Mouse (Mus musculus) hindbrain, embryonic 11.5 days (tissue): ENCODE data around the gene Gemin2. TPM values are rescaled to one million over a fixed set of nuclear protein-coding genes. Genes with fewer than 3 reads are reported as not detected.

Experiments
- ATAC-seq: fragments of 200-750 bp; cut with Nextera tagmentation; 2 replicates; pipeline ENCODE4 v1.8.0; 2017; ENCODE audit warnings: mild to moderate bottlenecking, moderate TSS enrichment, moderate library complexity; ENCODE audit not compliant: low FRiP score
- DNase-seq: peaks from one replicate; pipeline ENCODE4 v3.0.0-alpha.2; 2015; ENCODE audit warnings: low spot score
- H3K27ac ChIP-seq: fragments of 300-500 bp; sonication (generic); 2 replicates; pipeline ENCODE4 v1.5.1; 2014; ENCODE audit warnings: mild to moderate bottlenecking, low read depth, low read length
- H3K27me3 ChIP-seq: fragments of 300-500 bp; sonication (generic); 2 replicates; pipeline ENCODE4 v1.6.1; 2014; ENCODE audit warnings: mild to moderate bottlenecking, low read length, moderate library complexity, mixed read lengths; ENCODE audit not compliant: control insufficient read depth, insufficient read depth
- H3K36me3 ChIP-seq: fragments of 300-500 bp; sonication (generic); 2 replicates; pipeline ENCODE4 v1.6.1; 2014; ENCODE audit warnings: mild to moderate bottlenecking, low read length, moderate library complexity, mixed read lengths; ENCODE audit not compliant: control insufficient read depth, insufficient read depth
- H3K4me1 ChIP-seq: fragments of 300-500 bp; sonication (generic); replicated peaks from 2 replicates; pipeline ENCODE4 v1.6.1; 2014; ENCODE audit warnings: low read length, mixed read lengths; ENCODE audit not compliant: control insufficient read depth, insufficient read depth
- H3K4me2 ChIP-seq: fragments of 300-500 bp; sonication (generic); replicated peaks from 2 replicates; pipeline ENCODE4 v1.6.1; 2014; ENCODE audit warnings: mild to moderate bottlenecking, low read depth, low read length
- H3K4me3 ChIP-seq: fragments of 300-500 bp; sonication (generic); 2 replicates; pipeline ENCODE4 v1.5.1; 2014; ENCODE audit warnings: low read depth, low read length
- H3K9ac ChIP-seq: fragments of 300-500 bp; sonication (generic); 2 replicates; pipeline ENCODE4 v1.6.1; 2014; ENCODE audit warnings: low read depth, low read length
- H3K9me3 ChIP-seq: fragments of 300-500 bp; sonication (generic); 2 replicates; pipeline ENCODE4 v1.6.1; 2016; ENCODE audit warnings: low read length; ENCODE audit not compliant: control insufficient read depth
- WGBS: fragments of 180-500 bp; shearing (Covaris S2); extraction: QIAGEN DNeasy Blood & Tissue Kit; methylation state at CpG from one replicate; pipeline ENCODE4 v1.1.7; 2014; 5-methylcytosine and 5-hydroxymethylcytosine counted together
- polyA plus RNA-seq: library from polyadenylated mRNA; unstranded; fragments of >200 nt; fragmentation: Nextera tagmentation; extraction: Ambion mirVana; gene quantifications from 2 replicates; pipeline ENCODE4 v1.2.1, GENCODE M21; 2014

Gene Gemin2
- polyA plus RNA-seq, 1 experiment from 2014 or later: 26.4 TPM

GRCm38 (mm10) chr12:59012710-59013091, 492 bp upstream of the Gemin2 start:
- Histone ChIP-seq H3K36me3 (no peaks in the 10 kb centered on the region), H3K9ac (peak overlapping the region; percentile 75), H3K4me1 (no peaks in the 10 kb centered on the region), H3K9me3 (no peaks in the 10 kb centered on the region), H3K4me3 (peak overlapping the region; percentile 81), H3K27me3 (no peaks in the 10 kb centered on the region), H3K4me2 (peak overlapping the region; percentile 39), H3K27ac (no peak overlapping the region)
- ATAC-seq: no peak
- WGBS: 2% methylated on average over 7 of the region's 7 CpGs
- peak; percentile 42 for DNase-seq

GRCm38 (mm10) chr12:59017970-59018369, 4.8 kb downstream of the Gemin2 start:
- H3K27ac ChIP-seq: no peak overlapping the region
- WGBS: 83% methylated on average over 8 of the region's 8 CpGs
- H3K27me3 ChIP-seq: no peaks in the 10 kb centered on the region
- DNase-seq (no peak), ATAC-seq (no peak)
- H3K9ac ChIP-seq: no peak overlapping the region
- H3K4me3 ChIP-seq: no peak overlapping the region
- H3K4me1 ChIP-seq: no peaks in the 10 kb centered on the region
- no peaks in the 10 kb centered on the region for H3K9me3 ChIP-seq
- H3K4me2 ChIP-seq: no peak overlapping the region
- H3K36me3 ChIP-seq: no peaks in the 10 kb centered on the region

- Histone ChIP-seq H3K4me2 (no peak overlapping the region), H3K4me1 (no peaks in the 10 kb centered on the region), H3K27ac (no peak overlapping the region), H3K27me3 (no peaks in the 10 kb centered on the region), H3K9ac (no peak overlapping the region), H3K9me3 (no peaks in the 10 kb centered on the region), H3K4me3 (no peak overlapping the region), H3K36me3 (no peaks in the 10 kb centered on the region)
- DNase-seq (no peak), ATAC-seq (no peak)
- 90% methylated on average over 2 of the region's 2 CpGs for WGBS
Observed at GRCm38 (mm10) chr12:59019891-59020290, 6.7 kb downstream of the Gemin2 start.

- Histone ChIP-seq H3K36me3 (no peaks in the 10 kb centered on the region), H3K27ac (no peak overlapping the region), H3K4me3 (no peak overlapping the region), H3K9me3 (no peaks in the 10 kb centered on the region), H3K27me3 (no peaks in the 10 kb centered on the region), H3K4me2 (no peak overlapping the region), H3K9ac (no peak overlapping the region), H3K4me1 (no peaks in the 10 kb centered on the region)
- no peak for ATAC-seq
- DNase-seq: no peak
- WGBS: 87% methylated on average over 4 of the region's 4 CpGs
Observed at GRCm38 (mm10) chr12:59021306-59021705, 8.1 kb downstream of the Gemin2 start.

- Histone ChIP-seq H3K4me1 (no peaks in the 10 kb centered on the region), H3K9me3 (no peaks in the 10 kb centered on the region), H3K27ac (no peak overlapping the region), H3K4me2 (no peak overlapping the region), H3K27me3 (no peaks in the 10 kb centered on the region), H3K36me3 (no peaks in the 10 kb centered on the region), H3K4me3 (no peak overlapping the region), H3K9ac (no peak overlapping the region)
- ATAC-seq (no peak), DNase-seq (no peak)
- WGBS: 62% methylated on average over 5 of the region's 5 CpGs
Observed at GRCm38 (mm10) chr12:59032101-59032500, 18.9 kb downstream of the Gemin2 start.

GRCm38 (mm10) chr12:59039162-59039970, 26.2 kb downstream of the Gemin2 start:
- no peak overlapping the region for H3K4me2 ChIP-seq
- H3K9ac ChIP-seq: no peak overlapping the region
- peak; percentile 4 for DNase-seq
- no peaks in the 10 kb centered on the region for H3K9me3 ChIP-seq
- no peaks in the 10 kb centered on the region for H3K27me3 ChIP-seq
- H3K4me1 ChIP-seq: no peaks in the 10 kb centered on the region
- no peak overlapping the region for H3K4me3 ChIP-seq
- 63% methylated on average over 10 of the region's 10 CpGs for WGBS
- ATAC-seq: no peak
- H3K36me3 ChIP-seq: 0 out of 2 replicates have a peak, but pooled peaks cover 2% of the 10 kb centered on the region
- no peak overlapping the region; the same call in 1 of the 2 replicates for H3K27ac ChIP-seq

- Histone ChIP-seq H3K9ac (no peak overlapping the region), H3K4me1 (no peaks in the 10 kb centered on the region), H3K36me3 (0 out of 2 replicates have a peak, but pooled peaks cover 2% of the 10 kb centered on the region), H3K9me3 (no peaks in the 10 kb centered on the region), H3K4me2 (no peak overlapping the region), H3K4me3 (no peak overlapping the region), H3K27me3 (no peaks in the 10 kb centered on the region), H3K27ac (peak overlapping the region; percentile 12; the same call in 1 of the 2 replicates)
- DNase-seq (peak; percentile 76), ATAC-seq (peak; percentile 94)
- 3% methylated on average over 23 of the region's 23 CpGs for WGBS
Observed at GRCm38 (mm10) chr12:59039971-59040844, 27.0 kb downstream of the Gemin2 start.

GRCm38 (mm10) chr12:59040851-59041250, 27.7 kb downstream of the Gemin2 start:
- H3K4me2 ChIP-seq: no peak overlapping the region
- 0 out of 2 replicates have a peak, but pooled peaks cover 2% of the 10 kb centered on the region for H3K36me3 ChIP-seq
- WGBS: 30% methylated on average over 7 of the region's 7 CpGs
- no peak overlapping the region for H3K27ac ChIP-seq
- no peaks in the 10 kb centered on the region for H3K4me1 ChIP-seq
- ATAC-seq: 0 out of 2 replicates have a peak, but pooled peaks have one; percentile 27
- no peak overlapping the region for H3K4me3 ChIP-seq
- no peaks in the 10 kb centered on the region for H3K27me3 ChIP-seq
- DNase-seq: no peak
- no peak overlapping the region for H3K9ac ChIP-seq
- no peaks in the 10 kb centered on the region for H3K9me3 ChIP-seq
